Mouse (Mus musculus) gastrocnemius, adult 2 months (tissue): ENCODE results near the gene Gid8. TPM values are rescaled to one million over a fixed set of nuclear protein-coding genes. Genes with fewer than 3 reads are reported as not detected.

Experiments
- DNase-seq: peaks from one replicate; pipeline ENCODE4 v3.0.0; 2022
- H3K27ac ChIP-seq: fragments of 200-600 bp; 2 replicates; pipeline ENCODE4 v1.8.1; 2022; ENCODE audit warnings: mild to moderate bottlenecking
- H3K4me3 ChIP-seq: fragments of 200-600 bp; 2 replicates; pipeline ENCODE4 v1.8.1; 2022; ENCODE audit warnings: mild to moderate bottlenecking, moderate library complexity
- CTCF ChIP-seq: fragments of 200-600 bp; IDR thresholded peaks from 2 replicates; pipeline ENCODE4 v1.8.1; 2022; ENCODE audit warnings: antibody characterized with exemption, mild to moderate bottlenecking, moderate library complexity
- intact Hi-C: fragments of 180-260 bp; cut with DNase I; formaldehyde crosslinking; loops from one replicate; pipeline ENCODE4 v1.15.1; 2025
- long read RNA-seq, 2 experiments: library from polyadenylated mRNA; stranded (forward); transcript quantifications; one replicate each; pipeline ENCODE4 v2.0.0; 2021
- total RNA-seq, 2 experiments: library from RNA; stranded (reverse); gene quantifications; 2 replicates each; pipeline ENCODE4 v1.2.3; 2021

The Gid8 gene
- 10 to 100 TPM; 31.1 to 42.1 TPM for total RNA-seq
- long read RNA-seq, experiment 1, transcript Gid8-201 (5 exons, 1,655 nt), result major isoform, 12 of 14 reads
- long read RNA-seq, experiment 1, partial matches to known transcripts, result 0 of 14 reads
- long read RNA-seq, experiment 1, other reads (novel, unspliced or antisense), result 2 of 14 reads
- long read RNA-seq, experiment 2, transcript Gid8-201 (5 exons, 1,655 nt), result major isoform, 11 of 20 reads
- long read RNA-seq, experiment 2, partial matches to known transcripts, result 4 of 20 reads
- long read RNA-seq, experiment 2, other reads (novel, unspliced or antisense), result 5 of 20 reads

DNA sequence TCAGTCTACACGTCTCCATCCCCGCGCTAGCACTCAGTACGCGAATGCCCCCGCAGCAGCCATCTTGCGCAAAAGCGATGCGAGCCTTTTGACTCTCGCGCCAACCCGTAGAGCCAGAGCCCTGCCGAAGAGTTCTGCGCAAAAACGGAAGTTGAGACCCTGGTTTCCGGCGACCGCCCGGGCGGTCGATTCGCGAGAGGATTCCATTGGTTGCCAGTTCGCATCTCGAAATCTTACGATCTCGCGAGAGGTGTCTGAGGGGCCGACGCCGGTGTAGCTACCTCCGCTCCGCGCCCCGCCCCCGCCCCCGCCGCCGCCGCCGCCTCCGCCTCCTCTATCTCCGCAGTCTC lies at the start of gene Gid8, which contains the start of gene Dido1:
TSS of gene Gid8 (plus strand) at position 195 of the 350 bp plus-strand sequence.
TSS of gene Dido1 (minus strand) at position 77 of the 350 bp plus-strand sequence.
- DNase-seq, result peak; percentile 97
- H3K4me3 ChIP-seq, result peak within 1 kb of the TSS; percentile 100
- intact Hi-C loops, result loop anchor here (2.0 kb wide), 1 partner anchor 31 kb away; no protein-coding TSS in a partner anchor
- no peak for TF ChIP-seq CTCF
- peak within 1 kb of the TSS; percentile 96 for H3K27ac ChIP-seq

DNA sequence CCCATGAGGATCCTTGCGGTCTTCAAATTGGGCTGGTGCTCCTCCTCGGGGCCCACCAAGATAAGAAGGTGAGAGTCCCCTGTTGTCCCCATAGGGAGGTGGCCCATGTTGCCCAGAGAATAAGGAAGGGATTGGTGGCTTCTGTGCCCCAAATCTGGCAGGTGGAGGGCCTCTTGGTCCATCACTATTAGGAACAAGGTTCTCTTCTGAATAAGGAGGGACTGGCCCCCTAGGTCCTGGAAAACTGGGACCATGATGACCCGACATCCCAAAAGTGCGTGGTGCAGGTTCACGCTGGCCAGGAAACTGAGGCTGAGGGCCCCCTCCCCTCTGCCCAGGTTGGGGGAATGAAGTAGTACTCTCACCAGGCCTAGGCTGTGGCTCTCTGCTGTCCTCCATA lies 49.4 kb upstream of the Gid8 start:
- no peak overlapping the region for H3K27ac ChIP-seq
- no peak overlapping the region for H3K4me3 ChIP-seq
- intact Hi-C loops, result no loop called here
- DNase-seq, result no peak
- TF ChIP-seq CTCF, result no peak

GRCm38 (mm10) chr2:180662008-180662407 lies 47.9 kb upstream of the Gid8 start:
- H3K27ac ChIP-seq, result no peak overlapping the region
- TF ChIP-seq CTCF, result no peak
- no peak for DNase-seq
- H3K4me3 ChIP-seq, result no peak overlapping the region
- intact Hi-C loops, result no loop called here

GRCm38 (mm10) chr2:180676706-180677105 lies 33.2 kb upstream of the Gid8 start:
- Histone ChIP-seq H3K4me3 (no peak overlapping the region), H3K27ac (no peak overlapping the region)
- intact Hi-C loops, result no loop called here
- TF ChIP-seq CTCF, result no peak
- no peak for DNase-seq

DNA sequence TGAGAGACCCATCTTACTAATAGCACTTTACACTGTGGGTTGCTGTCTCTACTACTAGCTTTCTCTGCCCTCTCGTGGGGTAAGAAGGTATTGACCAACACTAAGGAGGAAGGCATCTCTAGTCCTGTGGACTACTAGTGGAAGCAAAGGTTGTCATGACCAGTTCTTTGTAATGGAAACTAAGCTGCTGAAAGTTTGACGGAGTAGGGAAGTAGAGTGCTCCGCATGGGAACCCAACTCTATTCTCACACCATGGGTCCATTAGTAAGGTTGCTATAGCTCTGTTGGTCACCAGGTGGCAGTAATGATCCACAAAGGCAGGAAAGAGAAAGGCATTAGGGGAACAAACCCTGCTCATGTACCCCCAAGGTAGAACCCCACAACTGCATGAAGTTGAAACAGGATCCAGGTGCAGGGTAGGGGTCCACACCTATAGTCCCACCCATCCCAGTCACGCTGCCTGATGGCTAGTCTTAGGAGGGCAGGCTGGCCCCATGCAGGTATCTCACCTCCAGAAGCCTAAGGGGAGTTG lies 31.2 kb upstream of the Gid8 start:
- intact Hi-C loops, result loop anchor here (1.0 to 2.0 kb wide), 2 partner anchors 32 to 67 kb away; partner anchors contain the start of gene Gid8
- H3K27ac ChIP-seq, result no peak overlapping the region
- peak; percentile 47 for DNase-seq

DNA sequence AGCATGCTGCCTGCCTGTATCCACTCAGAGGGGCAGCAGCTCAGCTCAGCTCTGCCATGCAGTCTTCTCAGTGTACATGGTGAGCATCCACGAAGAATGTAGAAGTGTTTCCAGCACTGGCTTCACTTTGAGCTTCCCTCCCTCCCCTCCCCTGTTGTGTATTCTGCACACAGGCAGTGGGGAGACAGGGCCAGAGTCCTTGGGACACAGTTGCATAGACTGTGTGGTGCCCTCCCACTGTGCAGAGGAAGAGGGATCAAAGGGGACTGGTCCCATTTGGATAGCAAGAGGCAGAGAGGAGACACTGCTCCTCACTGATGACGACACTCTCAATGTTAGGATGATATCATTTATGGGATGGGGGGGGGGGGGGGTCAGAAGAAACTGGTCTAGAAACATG lies 28.7 kb upstream of the Gid8 start:
- intact Hi-C loops, result no loop called here
- TF ChIP-seq CTCF, result no peak
- H3K27ac ChIP-seq, result no peak overlapping the region
- DNase-seq, result no peak
- H3K4me3 ChIP-seq, result no peak overlapping the region

More for the DNA sequence above, 31.2 kb upstream of the Gid8 start:
- H3K4me3 ChIP-seq, result no peak overlapping the region
- peak; percentile 85 for TF ChIP-seq CTCF

DNA sequence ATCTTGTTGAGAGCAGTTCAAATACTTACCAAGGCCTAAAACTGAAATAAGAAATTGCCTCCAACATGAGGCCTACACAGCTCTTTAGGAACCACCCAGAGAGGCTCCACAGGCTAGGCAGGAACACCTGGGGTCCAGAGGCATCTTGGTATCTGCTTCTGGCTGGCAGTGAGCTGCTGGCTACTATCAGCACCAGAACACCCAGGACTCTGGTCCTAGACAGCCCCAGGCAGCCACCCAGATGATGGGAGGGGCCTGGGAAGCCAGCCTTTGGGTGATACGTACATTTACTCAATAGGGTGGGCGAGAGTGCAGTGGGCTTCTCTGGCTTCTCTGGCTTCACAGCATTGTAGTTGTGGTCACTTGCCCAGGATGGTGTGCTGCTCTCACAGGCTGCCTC lies 26.4 kb upstream of the Gid8 start:
- intact Hi-C loops, result no loop called here

GRCm38 (mm10) chr2:180684031-180684430 lies 25.9 kb upstream of the Gid8 start:
- Histone ChIP-seq H3K27ac (no peak overlapping the region), H3K4me3 (no peak overlapping the region)
- intact Hi-C loops, result no loop called here
- no peak for TF ChIP-seq CTCF
- DNase-seq, result no peak

More for the DNA sequence above, 26.4 kb upstream of the Gid8 start:
- no peak for DNase-seq
- Histone ChIP-seq H3K4me3 (no peak overlapping the region), H3K27ac (no peak overlapping the region)
- TF ChIP-seq CTCF, result no peak

DNA sequence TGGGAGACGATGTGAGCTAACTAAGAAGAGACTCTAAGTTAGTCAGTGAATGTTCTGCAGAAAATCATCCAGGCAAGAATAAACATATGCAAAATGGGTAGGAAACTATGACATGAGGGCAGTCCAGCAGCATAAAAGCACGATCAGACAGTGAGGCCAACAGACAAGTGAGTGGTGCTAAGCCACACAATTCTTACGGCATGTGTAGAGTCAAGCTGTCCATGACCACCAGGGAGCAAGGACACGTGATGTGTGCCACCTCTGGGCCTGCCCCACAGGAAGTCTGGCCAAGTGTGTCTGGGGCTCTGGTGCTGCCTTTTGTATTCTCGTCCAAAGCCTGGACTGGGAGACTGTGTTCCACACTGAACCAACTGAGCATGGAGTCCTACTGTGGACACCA lies 20.1 kb upstream of the Gid8 start:
- no peak for DNase-seq
- H3K27ac ChIP-seq, result 0 out of 2 replicates have a peak overlapping the region, but pooled peaks have one; percentile 16
- no peak overlapping the region for H3K4me3 ChIP-seq
- no peak for TF ChIP-seq CTCF
- intact Hi-C loops, result no loop called here

DNA sequence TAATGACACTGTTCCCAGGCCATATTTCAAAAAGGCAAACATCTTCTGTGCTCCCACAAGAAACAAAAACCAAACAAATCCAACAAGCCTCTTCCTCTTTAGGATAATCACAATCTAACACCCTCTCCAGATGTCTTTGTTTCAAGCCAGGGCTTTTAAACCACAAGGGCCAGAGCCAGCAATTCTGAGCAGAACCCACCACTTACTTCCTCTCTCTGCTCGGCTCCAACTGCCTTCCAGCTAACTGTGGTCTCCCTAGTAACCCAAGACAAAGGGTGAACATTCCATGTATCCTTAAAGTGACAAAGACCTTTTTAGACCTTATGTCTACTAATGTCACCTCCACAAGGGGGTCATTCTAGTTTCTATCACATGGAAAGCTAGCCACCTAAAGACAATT lies 17.3 kb upstream of the Gid8 start:
- DNase-seq, result no peak
- TF ChIP-seq CTCF, result no peak
- Histone ChIP-seq H3K4me3 (peak overlapping the region; percentile 50), H3K27ac (peak overlapping the region; percentile 76)
- intact Hi-C loops, result no loop called here

DNA sequence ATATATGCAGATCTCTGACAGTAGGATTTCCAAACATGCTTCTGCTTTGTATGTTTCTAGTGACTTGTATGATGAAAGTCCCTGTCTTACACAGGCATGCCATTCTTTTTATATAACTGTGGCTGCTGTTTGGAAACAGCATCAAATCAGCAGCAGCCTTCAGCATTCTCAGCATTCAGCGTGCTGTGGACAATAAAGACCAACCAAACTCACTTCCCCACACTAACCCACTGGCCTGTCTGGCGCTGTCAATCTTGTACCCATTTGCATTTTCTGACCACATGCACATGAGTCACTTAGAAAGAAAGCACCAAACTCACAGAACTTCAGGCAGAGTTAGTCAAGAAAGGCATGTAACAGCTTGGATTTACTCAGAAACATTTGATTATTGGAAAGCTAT lies 14.7 kb upstream of the Gid8 start:
- Histone ChIP-seq H3K27ac (peak overlapping the region; percentile 8; the same call in 1 of the 2 replicates), H3K4me3 (no peak overlapping the region)
- intact Hi-C loops, result no loop called here
- TF ChIP-seq CTCF, result no peak
- DNase-seq, result no peak

DNA sequence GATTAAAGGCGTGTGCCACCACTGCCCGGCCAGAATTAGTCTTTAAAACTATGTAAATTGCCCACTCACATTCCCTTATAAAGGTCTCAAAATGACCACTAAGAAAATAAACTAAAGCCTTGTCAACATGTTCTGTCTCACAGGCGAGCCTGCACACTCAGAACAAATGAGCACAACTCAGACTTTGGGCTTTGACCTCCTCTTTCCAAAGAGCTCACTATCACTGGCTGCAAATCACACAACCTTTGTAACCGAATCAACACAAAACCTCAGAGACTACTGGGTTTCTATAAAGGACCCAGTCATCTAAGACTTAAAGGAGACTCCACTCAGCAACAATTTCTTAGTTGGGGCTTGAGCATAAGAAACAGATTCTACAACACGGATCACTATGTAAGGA lies 9.5 kb upstream of the Gid8 start:
- intact Hi-C loops, result no loop called here
- no peak for DNase-seq
- Histone ChIP-seq H3K4me3 (peak overlapping the region; percentile 95), H3K27ac (peak overlapping the region; percentile 98)
- no peak for TF ChIP-seq CTCF

DNA sequence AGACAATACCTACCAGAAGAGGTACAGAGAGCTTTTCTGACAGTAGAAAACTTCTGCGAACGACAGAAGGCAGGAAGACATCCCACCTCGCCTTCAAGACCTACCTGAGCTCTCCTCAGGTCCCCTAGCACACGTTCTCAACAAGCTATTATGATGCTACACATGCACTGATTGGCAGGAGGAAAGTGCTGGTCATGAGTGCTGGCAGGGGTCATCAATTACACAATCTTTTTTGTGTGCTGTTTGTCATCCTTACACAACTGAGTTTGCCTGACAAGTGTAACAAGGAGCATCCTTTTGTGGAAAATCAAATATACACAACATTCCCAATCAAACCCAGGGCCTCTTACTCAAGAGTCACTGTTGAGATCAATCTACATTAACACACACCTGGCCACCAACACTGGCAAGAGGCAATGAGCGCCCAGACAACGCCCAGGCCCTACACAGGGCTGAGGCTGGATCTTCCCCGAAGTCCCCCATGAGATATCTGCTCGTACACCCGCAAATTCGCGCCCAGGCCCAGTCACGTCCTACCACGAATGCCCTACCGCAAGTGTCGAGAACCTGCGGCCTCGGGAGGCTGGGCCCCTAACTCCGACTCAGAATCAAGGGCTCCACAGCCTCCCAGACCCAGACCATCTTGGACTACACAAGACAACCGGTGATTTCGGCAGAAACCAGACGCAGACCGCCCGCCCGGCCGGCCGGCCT lies 8.7 kb upstream of the Gid8 start:
- H3K4me3 ChIP-seq, result peak overlapping the region; percentile 95
- H3K27ac ChIP-seq, result peak overlapping the region; percentile 98
- intact Hi-C loops, result no loop called here
- no peak for TF ChIP-seq CTCF
- DNase-seq, result no peak
